Mouse (Mus musculus) lung, postnatal 4 days (tissue): ENCODE data around the gene Apol7b.

Experiments
- DNase-seq, 2 experiments: peaks; one replicate each; pipeline ENCODE4 v3.0.0; 2021

The Apol7b gene

GRCm38 (mm10) chr15:77384340-77385030 is 62.8 kb downstream of the Apol7b start:
- DNase-seq, result no peak

GRCm38 (mm10) chr15:77382880-77383279 is 64.4 kb downstream of the Apol7b start:
- DNase-seq, result no peak

DNA sequence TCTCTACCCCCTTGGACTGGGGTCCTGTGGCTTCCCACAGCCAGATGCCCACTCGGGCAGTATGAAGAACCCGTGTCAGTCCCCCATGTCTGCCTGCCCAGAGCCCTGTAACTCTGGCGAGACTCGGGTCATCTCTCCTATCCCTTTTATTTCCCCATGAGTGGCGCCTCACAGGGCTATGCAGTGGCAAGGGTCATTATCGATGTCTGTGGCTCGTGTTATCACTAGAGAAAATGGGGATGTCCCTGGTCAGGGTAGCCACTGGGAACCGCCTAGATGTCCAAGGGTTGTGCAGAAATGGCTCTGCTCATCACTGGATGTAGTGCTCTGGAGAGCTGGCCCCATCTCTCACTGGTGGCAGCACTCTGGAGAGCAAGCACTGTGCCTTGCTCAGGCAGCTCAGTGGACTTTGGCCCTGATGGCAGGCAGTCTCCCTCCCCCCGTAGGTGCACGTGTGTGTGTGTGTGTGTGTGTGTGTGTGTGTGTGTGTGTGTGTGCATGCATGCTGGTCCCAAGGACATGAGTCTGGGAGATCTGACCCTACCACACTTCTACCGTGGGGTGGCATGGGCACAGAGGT is 64.9 kb downstream of the Apol7b start:
- no peak for DNase-seq

DNA sequence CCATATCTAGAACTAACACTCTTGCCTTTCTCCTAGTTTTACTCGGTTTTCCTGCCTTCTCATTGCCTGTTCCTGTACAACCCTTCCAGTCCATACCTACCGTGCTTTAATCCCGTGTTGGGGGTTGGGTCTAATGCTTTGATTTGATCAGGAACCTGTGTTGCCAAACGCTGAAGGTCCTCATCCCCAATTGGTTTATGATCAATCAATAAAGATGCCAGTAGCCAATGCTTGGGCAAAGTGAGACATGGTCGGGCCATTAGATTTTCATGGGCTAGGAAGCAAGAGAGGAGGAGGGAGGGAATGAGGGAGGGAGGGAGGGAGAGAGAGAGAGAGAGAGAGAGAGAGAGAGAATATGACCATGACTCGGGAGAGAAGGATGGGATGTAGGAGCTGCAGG is 65.8 kb downstream of the Apol7b start:
- DNase-seq, result no peak

DNA sequence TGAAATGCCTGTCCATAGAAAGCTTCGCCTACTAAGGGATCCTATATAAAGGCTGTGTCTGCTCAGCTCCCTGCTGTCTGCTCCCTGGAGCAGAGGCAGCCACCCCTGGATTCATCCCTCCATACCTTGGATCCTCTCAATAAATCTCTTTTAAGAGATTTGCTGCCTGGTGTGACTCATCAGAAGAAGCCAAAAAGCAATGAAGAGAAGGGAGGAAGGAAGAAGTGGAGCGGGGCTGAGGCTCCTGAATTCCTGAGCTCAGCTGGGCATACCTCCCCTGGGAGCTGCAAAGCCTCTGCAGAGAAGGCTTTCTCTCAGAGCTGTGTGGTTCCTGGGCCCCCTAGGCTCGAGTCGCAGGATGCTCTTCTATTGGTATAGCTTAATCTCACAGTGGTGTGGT is 67.4 kb downstream of the Apol7b start:
- DNase-seq, result no peak

DNA sequence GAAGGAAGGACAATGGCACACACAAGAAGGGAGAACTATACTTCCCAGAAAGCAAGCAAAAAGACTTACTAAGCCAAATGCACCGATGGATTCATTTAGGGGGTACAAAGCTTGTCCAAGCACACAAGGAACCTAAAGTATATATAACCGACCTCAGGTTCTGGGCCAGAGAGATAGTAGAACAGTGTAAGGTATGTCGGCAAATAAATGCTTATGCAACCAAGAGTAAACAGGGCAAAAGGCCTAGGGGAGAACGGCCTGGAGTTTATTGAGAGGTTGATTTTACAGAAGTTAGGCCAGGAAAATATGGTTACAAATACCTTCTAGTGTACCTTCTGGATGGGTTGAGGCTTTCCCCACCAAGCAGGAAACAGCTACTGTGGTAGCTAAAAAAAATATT is 69.9 kb downstream of the Apol7b start:
- no peak for DNase-seq

DNA sequence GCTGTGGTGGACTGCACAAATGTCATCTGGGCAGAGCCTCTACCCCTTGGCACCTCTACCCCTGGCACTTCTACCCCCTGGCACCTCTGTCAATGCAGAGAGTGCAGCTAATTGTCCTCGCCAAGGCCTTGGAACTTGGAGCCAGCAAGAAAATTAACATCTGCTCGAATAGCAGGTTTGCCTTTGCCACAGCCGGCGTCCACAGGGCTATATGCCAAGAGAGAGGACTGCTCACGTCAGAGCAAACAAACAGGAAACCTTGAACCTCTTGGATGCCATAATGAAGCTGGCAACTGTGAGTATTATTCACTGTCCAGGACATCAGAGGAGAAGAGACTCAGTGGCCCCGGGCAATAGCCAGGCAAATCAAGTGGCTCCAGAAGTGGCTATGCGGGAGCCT is 70.4 kb downstream of the Apol7b start:
- peak in 1 of 2 experiments; percentile 14 for DNase-seq
